11 mouse cellular contexts compared by ENCODE assay signal in genomic region chr13:54864048-54864447, GRCm38 (mm10).
DNase-seq lines count a peak whose midpoint lies in the region; ATAC-seq lines count a peak whose summit lies in the region.
"Had no signal": no experiment of that assay in that cellular context is flagged by ENCODE, and none has a peak within 500 bp of the region (broad histone marks: within the 10 kb centered on the region; RNA-seq: fewer than 3 reads in every experiment).

No protein-coding gene starts in this region.

- no peak for ATAC-seq in megakaryocyte, adult 5-6 weeks (ENCODE audit: poor library complexity, severe bottlenecking)
- peak; percentile 76 for ATAC-seq in hindbrain, embryonic 16.5 days
- no peak for ATAC-seq in kidney, embryonic 14.5 days (ENCODE audit: low FRiP score, low TSS enrichment)

- H3K9ac ChIP-seq in hindbrain, embryonic 16.5 days (ENCODE audit: low read depth, low read length) = no peak overlapping the region
- no peak overlapping the region for H3K9ac ChIP-seq in kidney, embryonic 14.5 days (ENCODE audit: low read depth, low read length)
- H3K9ac ChIP-seq: embryonic facial prominence, embryonic 12.5 days had no signal

- no peak overlapping the region for H3K4me2 ChIP-seq in hindbrain, embryonic 16.5 days (ENCODE audit: low read length)
- no peak overlapping the region for H3K4me2 ChIP-seq in kidney, embryonic 14.5 days (replicated peaks; ENCODE audit: low read depth, low read length)
- H3K4me2 ChIP-seq: embryonic facial prominence, embryonic 12.5 days had no signal

- peak overlapping the region; percentile 76 for H3K27ac ChIP-seq in forebrain, embryonic 10.5 days
- no peak overlapping the region for H3K27ac ChIP-seq in hindbrain, embryonic 16.5 days (ENCODE audit: low read depth, low read length)
- H3K27ac ChIP-seq in kidney, embryonic 14.5 days (ENCODE audit: low read depth, low read length) = no peak overlapping the region
- H3K27ac ChIP-seq: embryonic facial prominence, embryonic 12.5 days had no signal

- H3K27me3 ChIP-seq in megakaryocyte, embryonic 14.5 days (replicated peaks) = peaks cover 24% of the 10 kb centered on the region
- H3K27me3 ChIP-seq in forebrain, embryonic 10.5 days (ENCODE audit: poor library complexity, severe bottlenecking) = peaks cover 10% of the 10 kb centered on the region
- H3K27me3 ChIP-seq in hindbrain, embryonic 16.5 days (replicated peaks; ENCODE audit: control insufficient read depth, insufficient read depth, low read length) = no peaks in the 10 kb centered on the region
- no peaks in the 10 kb centered on the region for H3K27me3 ChIP-seq in kidney, embryonic 14.5 days (ENCODE audit: control insufficient read depth, insufficient read depth, low read length)

- DNase-seq in forebrain, embryonic 10.5 days (ENCODE audit: extremely low spot score, low spot score) = no peak
- DNase-seq in telencephalon, adult 2 months (ENCODE audit: low read depth, low spot score) = peak; percentile 44
- no peak for DNase-seq in frontal cortex, adult 2 months (ENCODE audit: extremely low spot score in 1 of 2, low spot score in 1 of 2)
- no peak for DNase-seq in adrenal gland, postnatal 36 days
- DNase-seq: heart, postnatal 10 days; kidney, adult 8-10 months had no signal

- H3K4me3 ChIP-seq in megakaryocyte, embryonic 14.5 days (replicated peaks) = peak overlapping the region; percentile 11
- no peak overlapping the region for H3K4me3 ChIP-seq in forebrain, embryonic 10.5 days
- H3K4me3 ChIP-seq in hindbrain, embryonic 16.5 days (ENCODE audit: low read length) = no peak overlapping the region
- no peak overlapping the region for H3K4me3 ChIP-seq in kidney, embryonic 14.5 days (ENCODE audit: low read length)
- H3K4me3 ChIP-seq: embryonic facial prominence, embryonic 12.5 days had no signal

- WGBS in forebrain, embryonic 10.5 days = 51% methylated on average over 10 of the region's 10 CpGs
- WGBS in hindbrain, embryonic 16.5 days = 46% methylated on average over 10 of the region's 10 CpGs
- 39% methylated on average over 10 of the region's 10 CpGs for WGBS in kidney, embryonic 14.5 days

- no peaks in the 10 kb centered on the region for H3K36me3 ChIP-seq in megakaryocyte, embryonic 14.5 days (replicated peaks; ENCODE audit: low read length)
- no peaks in the 10 kb centered on the region for H3K36me3 ChIP-seq in forebrain, embryonic 10.5 days (replicated peaks)
- H3K36me3 ChIP-seq in hindbrain, embryonic 16.5 days (ENCODE audit: control insufficient read depth, insufficient read depth, low read length) = no peaks in the 10 kb centered on the region
- H3K36me3 ChIP-seq in kidney, embryonic 14.5 days (ENCODE audit: control insufficient read depth, insufficient read depth, low read length) = no peaks in the 10 kb centered on the region
- H3K36me3 ChIP-seq: embryonic facial prominence, embryonic 12.5 days had no signal

- H3K9me3 ChIP-seq in megakaryocyte, embryonic 14.5 days = no peaks in the 10 kb centered on the region
- no peaks in the 10 kb centered on the region for H3K9me3 ChIP-seq in forebrain, embryonic 10.5 days
- H3K9me3 ChIP-seq in hindbrain, embryonic 16.5 days (ENCODE audit: control insufficient read depth, low read length) = no peaks in the 10 kb centered on the region
- no peaks in the 10 kb centered on the region for H3K9me3 ChIP-seq in kidney, embryonic 14.5 days (ENCODE audit: control insufficient read depth, low read length)
- H3K9me3 ChIP-seq: embryonic facial prominence, embryonic 12.5 days had no signal

- H3K4me1 ChIP-seq in megakaryocyte, embryonic 14.5 days = no peaks in the 10 kb centered on the region
- H3K4me1 ChIP-seq in forebrain, embryonic 10.5 days = peaks cover 26% of the 10 kb centered on the region
- no peaks in the 10 kb centered on the region; the same call in 1 of the 2 replicates for H3K4me1 ChIP-seq in hindbrain, embryonic 16.5 days (ENCODE audit: control insufficient read depth, insufficient read depth, low read depth, low read length)
- no peaks in the 10 kb centered on the region for H3K4me1 ChIP-seq in kidney, embryonic 14.5 days (ENCODE audit: control insufficient read depth, insufficient read depth, low read length)
- H3K4me1 ChIP-seq: embryonic facial prominence, embryonic 12.5 days had no signal
